Mouse (Mus musculus): ENCODE measurements around the gene Ptpn11.

DNA sequence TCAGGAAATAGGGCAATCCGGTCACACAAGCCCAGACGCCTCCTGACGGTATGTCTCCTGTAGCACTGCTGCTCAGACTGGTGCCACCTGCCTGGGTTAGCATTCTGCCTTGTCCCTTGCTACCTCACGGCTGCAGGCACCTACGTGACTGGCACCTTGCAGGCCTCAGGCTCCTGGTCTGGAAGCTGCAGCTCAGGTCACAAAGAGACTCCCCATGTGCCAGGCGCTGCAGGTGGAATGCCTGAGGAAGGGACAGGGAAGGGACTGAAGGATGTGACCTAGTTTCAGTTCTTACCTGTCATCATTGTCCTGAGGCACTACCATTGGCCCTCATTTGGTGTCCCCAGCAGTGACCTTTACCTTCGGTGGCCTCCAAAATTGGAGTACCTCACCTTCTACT, 82.0 kb downstream of the Ptpn11 start:
- TF ChIP-seq CTCF (IDR thresholded peaks at IDR 0.05; ENCODE audit: borderline replicate concordance, insufficient read depth, low read length) = no peak
- no peak for TF ChIP-seq POLR2A (IDR thresholded peaks at IDR 0.05; ENCODE audit: low read depth, low read length)

Data from embryonic fibroblast, embryonic 13.5 days (primary cell).